Comparison of ENCODE assay signal across 17 mouse cellular contexts in genomic region chr14:37136110-37136509, GRCm38 (mm10). TPM values are rescaled to one million over a fixed set of nuclear protein-coding genes. Genes with fewer than 3 reads are reported as not detected.
DNase-seq lines count a peak whose midpoint lies in the region; ATAC-seq and TF ChIP-seq lines count a peak whose summit lies in the region.
"Had no signal": no experiment of that assay in that cellular context is flagged by ENCODE, and none has a peak within 500 bp of the region (broad histone marks: within the 10 kb centered on the region; RNA-seq: fewer than 3 reads in every experiment).

No protein-coding gene starts in this region.

- no peaks in the 10 kb centered on the region for H3K27me3 ChIP-seq in E14TG2a.4 (ENCODE audit: insufficient read depth, low read length)
- no peaks in the 10 kb centered on the region for H3K27me3 ChIP-seq in liver, embryonic 15.5 days
- no peaks in the 10 kb centered on the region for H3K27me3 ChIP-seq in heart, embryonic 12.5 days (replicated peaks)
- H3K27me3 ChIP-seq: heart, embryonic 15.5 days; hindbrain, embryonic 13.5 days; neural tube, embryonic 13.5 days had no signal

- H3K9me3 ChIP-seq in E14TG2a.4 (ENCODE audit: low read length): no peaks in the 10 kb centered on the region
- H3K9me3 ChIP-seq in liver, embryonic 15.5 days (replicated peaks): no peaks in the 10 kb centered on the region
- no peaks in the 10 kb centered on the region for H3K9me3 ChIP-seq in heart, embryonic 12.5 days (replicated peaks)
- H3K9me3 ChIP-seq: heart, embryonic 15.5 days; hindbrain, embryonic 13.5 days; neural tube, embryonic 13.5 days had no signal

- H3K36me3 ChIP-seq in E14TG2a.4 (ENCODE audit: insufficient read depth, low read length): peaks cover 25% of the 10 kb centered on the region
- peaks cover 24% of the 10 kb centered on the region for H3K36me3 ChIP-seq in liver, embryonic 15.5 days (replicated peaks)
- H3K36me3 ChIP-seq in heart, embryonic 12.5 days: peaks cover 18% of the 10 kb centered on the region

- peak overlapping the region; percentile 84; the same call in 1 of the 2 replicates for H3K27ac ChIP-seq in layer of hippocampus, adult 2 months
- H3K27ac ChIP-seq in liver, embryonic 15.5 days (replicated peaks): no peak overlapping the region
- no peak overlapping the region for H3K27ac ChIP-seq in heart, embryonic 12.5 days (ENCODE audit: poor library complexity, severe bottlenecking)

- 62% methylated on average over 4 of the region's 4 CpGs for WGBS in liver, embryonic 15.5 days (ENCODE audit: insufficient replicate concordance)
- 72% methylated on average over 4 of the region's 4 CpGs for WGBS in heart, embryonic 12.5 days

- no peak for ATAC-seq in liver, embryonic 15.5 days (ENCODE audit: insufficient read depth)
- ATAC-seq in activated CD4-positive, CD25-positive, alpha-beta regulatory T cell, adult 4 months: no peak
- ATAC-seq in heart, embryonic 12.5 days (ENCODE audit: insufficient number of reproducible peaks, low FRiP score): no peak

- H3K4me1 ChIP-seq in E14TG2a.4 (replicated peaks; ENCODE audit: low read depth, low read length): peaks cover 14% of the 10 kb centered on the region
- peaks cover 10% of the 10 kb centered on the region for H3K4me1 ChIP-seq in liver, embryonic 15.5 days (replicated peaks)
- peaks cover 4% of the 10 kb centered on the region for H3K4me1 ChIP-seq in heart, embryonic 12.5 days (replicated peaks)

- TF ChIP-seq CTCF in layer of hippocampus, adult 2 months (conservative IDR thresholded peaks at IDR 0.05): no peak
- TF ChIP-seq CTCF in E14TG2a.4 (conservative IDR thresholded peaks at IDR 0.05; ENCODE audit: low read length): no peak

- DNase-seq in cerebellum, postnatal 14 days: peak; percentile 19 to 20
- DNase-seq in cerebellum, adult 8-10 months: no peak
- DNase-seq in layer of hippocampus, adult 2 months (ENCODE audit: low spot score in 2 of 2): no peak
- DNase-seq in layer of hippocampus, postnatal 10 days (ENCODE audit: low spot score in 2 of 2): no peak
- DNase-seq: kidney, adult 11 months; kidney, postnatal 14 days; right cerebral cortex, postnatal 4 days had no signal

- H3K4me3 ChIP-seq in layer of hippocampus, adult 2 months: peak overlapping the region; percentile 84; the same call in 1 of the 2 replicates
- peak overlapping the region; percentile 96 for H3K4me3 ChIP-seq in E14TG2a.4 (replicated peaks; ENCODE audit: low read length)
- no peak overlapping the region for H3K4me3 ChIP-seq in liver, embryonic 15.5 days (replicated peaks)
- no peak overlapping the region for H3K4me3 ChIP-seq in heart, embryonic 12.5 days

- H3K9ac ChIP-seq in liver, embryonic 15.5 days: no peak overlapping the region
- H3K9ac ChIP-seq in heart, embryonic 12.5 days: no peak overlapping the region

- H3K4me2 ChIP-seq in liver, embryonic 15.5 days: peak overlapping the region; percentile 75
- no peak overlapping the region for H3K4me2 ChIP-seq in heart, embryonic 12.5 days

RNA-seq across cellular contexts. Expression of gene Ghitm, which starts 1.0 kb away (rescaled TPM):
- total RNA-seq in layer of hippocampus, adult 2 months (2021): 100 to 1,000 TPM; 412 to 415 TPM
- total RNA-seq in layer of hippocampus, postnatal 10 days (2021): 100 to 1,000 TPM; 226 to 248 TPM
- 249 and 254 TPM in 2 replicates for polyA plus RNA-seq in liver, embryonic 15.5 days (2015; fragmentation: Nextera tagmentation; extraction: Ambion mirVana)
- polyA plus RNA-seq in activated CD4-positive, CD25-positive, alpha-beta regulatory T cell, adult 4 months (2017; shearing (Covaris generic)): 100 to 1,000 TPM; 350 to 391 TPM
- polyA plus RNA-seq in heart, embryonic 12.5 days (2016; fragmentation: Nextera tagmentation; extraction: Ambion mirVana): 366 and 371 TPM in 2 replicates

RNA-seq across cellular contexts. Expression of gene 2610528A11Rik, which starts 22.3 kb away (rescaled TPM):
- 1 to 10 TPM in 1 of 2 experiments, under 1 TPM in 1; 0.71 to 1.2 TPM for total RNA-seq in layer of hippocampus, adult 2 months (2021)
- total RNA-seq in layer of hippocampus, postnatal 10 days (2021): not detected
- 0.13 and 0.29 TPM in 2 replicates for polyA plus RNA-seq in liver, embryonic 15.5 days (2015; fragmentation: Nextera tagmentation; extraction: Ambion mirVana)
- under 1 TPM in 1 of 2 experiments, not detected in 1; 0.49 TPM for polyA plus RNA-seq in activated CD4-positive, CD25-positive, alpha-beta regulatory T cell, adult 4 months (2017; shearing (Covaris generic))
- polyA plus RNA-seq in heart, embryonic 12.5 days (2016; fragmentation: Nextera tagmentation; extraction: Ambion mirVana): 0.96 and 1.8 TPM in 2 replicates
- total RNA-seq: gastrocnemius, postnatal 4 days had no signal

RNA-seq across cellular contexts. Expression of gene Cdhr1, which starts 38.0 kb away (rescaled TPM):
- total RNA-seq in layer of hippocampus, adult 2 months (2021): 10 to 100 TPM in 1 of 2 experiments, 1 to 10 TPM in 1; 8.5 to 10.1 TPM
- 10 to 100 TPM; 12.8 to 15.8 TPM for total RNA-seq in layer of hippocampus, postnatal 10 days (2021)
- polyA plus RNA-seq in liver, embryonic 15.5 days (2015; fragmentation: Nextera tagmentation; extraction: Ambion mirVana): not detected in 2 replicates
- not detected for polyA plus RNA-seq in activated CD4-positive, CD25-positive, alpha-beta regulatory T cell, adult 4 months (2017; shearing (Covaris generic))
- 0.14 and 0.20 TPM in 2 replicates for polyA plus RNA-seq in heart, embryonic 12.5 days (2016; fragmentation: Nextera tagmentation; extraction: Ambion mirVana)
- total RNA-seq: gastrocnemius, postnatal 4 days; megakaryocyte progenitor cell, adult 5-6 weeks had no signal
- polyA plus RNA-seq: lung, embryonic 14.5 days had no signal

Comparison
In these comparisons a context has a peak if more than half of its experiments do, and no peak if none do; other contexts are left out.
1. DNase-seq: peak in cerebellum, postnatal 14 days (2 of 2); none in cerebellum, adult 8-10 months (single experiment), layer of hippocampus, adult 2 months (0 of 2) and layer of hippocampus, postnatal 10 days (0 of 2).
2. H3K4me3 ChIP-seq: peak in layer of hippocampus, adult 2 months (single experiment) and E14TG2a.4 (single experiment); none in liver, embryonic 15.5 days (single experiment) and heart, embryonic 12.5 days (single experiment).